Mouse (Mus musculus) E14TG2a.4 (cell line): Measurements from ENCODE around the gene Lrguk.

Source experiments
- H3K27me3 ChIP-seq: 2 replicates; pipeline ENCODE4 v1.6.1; 2014; ENCODE audit warnings: low read length, control low read depth; ENCODE audit not compliant: insufficient read depth
- H3K36me3 ChIP-seq: 2 replicates; pipeline ENCODE4 v1.6.1; 2014; ENCODE audit warnings: low read length, control low read depth; ENCODE audit not compliant: insufficient read depth
- H3K4me1 ChIP-seq: replicated peaks from 2 replicates; pipeline ENCODE4 v1.6.1; 2014; ENCODE audit warnings: low read depth, low read length, control low read depth
- H3K4me3 ChIP-seq: replicated peaks from 2 replicates; pipeline ENCODE4 v1.5.1; 2014; ENCODE audit warnings: mild to moderate bottlenecking, low read length
- H3K9me3 ChIP-seq: 2 replicates; pipeline ENCODE4 v1.6.1; 2014; ENCODE audit warnings: low read length, control low read depth
- CTCF ChIP-seq: conservative IDR thresholded peaks from 2 replicates; pipeline ENCODE4 v1.5.1; 2014; ENCODE audit warnings: low read length
- NANOG ChIP-seq: IDR thresholded peaks from 2 replicates; pipeline ENCODE4 v1.6.1; 2014; ENCODE audit warnings: borderline replicate concordance, low read length, mixed read lengths
- POU5F1 ChIP-seq: IDR thresholded peaks from 2 replicates; pipeline ENCODE4 v1.6.1; 2014; ENCODE audit warnings: low read length, borderline replicate concordance

The Lrguk gene

GRCm38 (mm10) chr6:34142931-34143330 lies 113.7 kb downstream of the Lrguk start:
- no peak overlapping the region for H3K4me3 ChIP-seq
- no peaks in the 10 kb centered on the region for H3K27me3 ChIP-seq
- TF ChIP-seq NANOG = no peak
- no peak for TF ChIP-seq POU5F1
- no peak for TF ChIP-seq CTCF
- H3K4me1 ChIP-seq = no peaks in the 10 kb centered on the region
- peaks cover 6% of the 10 kb centered on the region; the same call in 1 of the 2 replicates for H3K9me3 ChIP-seq
- H3K36me3 ChIP-seq = no peaks in the 10 kb centered on the region

- H3K27me3 ChIP-seq = no peaks in the 10 kb centered on the region
- H3K4me3 ChIP-seq = no peak overlapping the region
- TF ChIP-seq POU5F1 (no peak), CTCF (no peak), NANOG (no peak)
- H3K4me1 ChIP-seq = peaks cover 7% of the 10 kb centered on the region; the same call in 1 of the 2 replicates
- no peaks in the 10 kb centered on the region for H3K36me3 ChIP-seq
- peaks cover 6% of the 10 kb centered on the region; the same call in 1 of the 2 replicates for H3K9me3 ChIP-seq
These were observed 116.8 kb downstream of the Lrguk start for GRCm38 (mm10) chr6:34146042-34146441.

GRCm38 (mm10) chr6:34148021-34148420 lies 118.8 kb downstream of the Lrguk start:
- no peaks in the 10 kb centered on the region for H3K27me3 ChIP-seq
- TF ChIP-seq NANOG (no peak), CTCF (no peak), POU5F1 (no peak)
- H3K9me3 ChIP-seq = peaks cover 6% of the 10 kb centered on the region; the same call in 1 of the 2 replicates
- H3K4me3 ChIP-seq = no peak overlapping the region
- H3K36me3 ChIP-seq = 0 out of 2 replicates have a peak, but pooled peaks cover 3% of the 10 kb centered on the region
- peaks cover 12% of the 10 kb centered on the region for H3K4me1 ChIP-seq

GRCm38 (mm10) chr6:34148639-34149038 lies 119.4 kb downstream of the Lrguk start:
- TF ChIP-seq CTCF = no peak
- TF ChIP-seq POU5F1 = no peak
- no peak for TF ChIP-seq NANOG
- 0 out of 2 replicates have a peak, but pooled peaks cover 3% of the 10 kb centered on the region for H3K36me3 ChIP-seq
- no peak overlapping the region for H3K4me3 ChIP-seq
- H3K27me3 ChIP-seq = no peaks in the 10 kb centered on the region
- H3K4me1 ChIP-seq = peaks cover 16% of the 10 kb centered on the region
- H3K9me3 ChIP-seq = peaks cover 6% of the 10 kb centered on the region; the same call in 1 of the 2 replicates

DNA sequence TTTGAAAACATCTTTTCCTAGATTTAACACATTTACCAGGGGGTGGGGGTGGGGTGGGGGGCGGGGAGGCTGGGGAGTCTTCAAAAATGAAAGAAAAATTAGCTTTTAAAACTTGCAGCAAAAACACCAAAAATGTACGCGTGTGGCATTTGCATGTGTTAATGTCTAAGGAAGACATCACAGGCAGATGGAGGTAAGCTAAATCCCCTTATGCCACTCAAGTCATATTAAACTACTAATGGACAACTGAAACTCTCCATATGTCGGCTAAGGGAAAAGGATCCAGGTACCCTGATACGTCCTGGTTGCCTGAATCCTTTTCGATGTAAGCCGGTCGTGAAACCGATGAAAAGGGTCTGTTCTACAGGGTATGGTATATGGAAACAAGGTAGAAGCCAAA lies 119.8 kb downstream of the Lrguk start:
- peaks cover 20% of the 10 kb centered on the region for H3K4me1 ChIP-seq
- no peak for TF ChIP-seq CTCF
- TF ChIP-seq NANOG = no peak
- no peak for TF ChIP-seq POU5F1
- 0 out of 2 replicates have a peak, but pooled peaks cover 3% of the 10 kb centered on the region for H3K36me3 ChIP-seq
- H3K4me3 ChIP-seq = no peak overlapping the region
- H3K27me3 ChIP-seq = no peaks in the 10 kb centered on the region
- H3K9me3 ChIP-seq = peaks cover 6% of the 10 kb centered on the region; the same call in 1 of the 2 replicates

GRCm38 (mm10) chr6:34149821-34150220 lies 120.6 kb downstream of the Lrguk start:
- Histone ChIP-seq H3K4me1 (peaks cover 21% of the 10 kb centered on the region), H3K4me3 (no peak overlapping the region), H3K27me3 (no peaks in the 10 kb centered on the region), H3K36me3 (peaks cover 3% of the 10 kb centered on the region; the same call in 1 of the 2 replicates), H3K9me3 (peaks cover 6% of the 10 kb centered on the region; the same call in 1 of the 2 replicates)
- TF ChIP-seq CTCF (no peak), NANOG (no peak), POU5F1 (no peak)

DNA sequence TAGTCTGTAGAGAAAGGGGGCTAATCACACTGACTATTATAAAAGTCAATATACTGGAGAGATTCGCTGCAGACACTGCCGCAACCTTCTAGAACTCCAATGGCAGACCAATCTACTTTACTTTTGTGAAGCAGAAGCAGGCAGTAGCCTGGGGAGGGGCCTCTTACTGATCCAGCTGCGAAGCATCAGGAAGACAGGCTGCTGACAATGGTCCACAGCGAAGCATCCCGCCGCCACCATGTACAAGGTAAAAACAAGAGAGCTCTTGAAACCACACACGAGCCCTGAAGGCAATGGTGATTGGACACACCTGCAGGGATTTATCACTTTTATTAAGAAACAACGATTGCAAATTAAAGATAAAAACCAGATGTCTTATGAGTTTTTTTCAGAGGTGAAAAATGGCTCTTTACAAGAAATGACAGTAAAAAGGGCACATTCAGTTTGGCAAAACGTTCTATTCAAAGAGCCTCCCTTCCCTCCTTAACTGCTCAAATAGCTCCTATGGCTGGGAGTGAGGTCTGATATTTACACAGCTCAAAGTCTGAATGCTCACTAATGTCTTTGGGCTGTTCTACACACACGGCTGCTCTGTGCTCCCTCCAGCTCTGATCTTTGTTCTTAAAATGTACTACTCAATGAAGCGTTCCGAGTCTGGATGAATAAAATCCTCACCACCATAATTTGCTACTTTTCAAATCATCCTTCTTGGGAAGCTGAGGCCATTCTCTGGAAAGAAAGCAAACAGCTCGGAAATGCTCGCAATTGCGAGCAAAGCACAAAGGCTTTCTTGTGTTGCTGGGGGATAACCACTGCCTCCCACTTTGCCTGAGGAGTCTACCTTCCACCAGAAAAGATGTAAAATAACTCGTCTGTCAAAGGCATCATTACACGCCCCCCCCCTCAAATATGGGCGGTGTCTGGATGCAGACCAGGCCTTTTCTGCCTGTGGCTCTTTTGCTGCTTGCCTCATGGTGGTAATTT lies 124.1 kb downstream of the Lrguk start:
- Histone ChIP-seq H3K27me3 (no peaks in the 10 kb centered on the region), H3K36me3 (peaks cover 31% of the 10 kb centered on the region), H3K4me3 (no peak overlapping the region), H3K9me3 (no peaks in the 10 kb centered on the region), H3K4me1 (peaks cover 21% of the 10 kb centered on the region)
- TF ChIP-seq POU5F1 (no peak), CTCF (no peak), NANOG (no peak)

DNA sequence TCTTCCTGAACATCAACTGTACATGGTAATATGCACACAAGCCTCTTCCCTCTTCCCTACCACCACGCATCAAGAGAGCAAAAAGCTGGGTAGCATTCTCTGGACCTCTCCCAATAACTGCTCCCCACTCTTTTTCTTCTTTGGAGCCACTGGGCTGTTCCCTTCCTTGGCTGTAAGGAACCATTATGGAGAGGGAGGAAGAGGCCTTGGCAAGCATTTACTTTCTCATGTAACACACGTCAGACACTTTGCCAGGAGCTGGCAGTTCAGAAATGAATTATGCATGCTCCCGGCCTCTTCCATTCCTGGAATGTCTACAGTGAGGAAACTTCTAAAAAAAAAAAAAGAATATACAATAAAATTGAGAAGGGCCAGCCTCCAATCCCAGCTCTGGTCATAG lies 125.0 kb downstream of the Lrguk start:
- TF ChIP-seq POU5F1 = no peak
- TF ChIP-seq NANOG = no peak
- no peak for TF ChIP-seq CTCF
- Histone ChIP-seq H3K36me3 (peaks cover 39% of the 10 kb centered on the region), H3K4me1 (peaks cover 21% of the 10 kb centered on the region), H3K4me3 (no peak overlapping the region), H3K27me3 (no peaks in the 10 kb centered on the region), H3K9me3 (no peaks in the 10 kb centered on the region)
